Mouse (Mus musculus) left cerebral cortex, adult 9 months (tissue): ENCODE results near the gene Zfp428.
"Not testable (repeated sequence)": the region's sequence is repeated elsewhere in the genome, so short reads cannot be mapped to it uniquely, and the experiment has no call there.

Source experiments
- DNase-seq, 2 experiments: peaks; one replicate each; pipeline ENCODE4 v3.0.0; 2022; ENCODE audit warnings: low spot score in 2 of 2

Gene Zfp428

GRCm38 (mm10) chr7:24480986-24481473, 25.8 kb upstream of the Zfp428 start:
- no peak for DNase-seq

- peak; percentile 76 to 90 for DNase-seq
Observed at GRCm38 (mm10) chr7:24481474-24482207, 25.2 kb upstream of the Zfp428 start, which contains the start of gene Cadm4. TSS of gene Cadm4 (plus strand) at chr7:24482023.

GRCm38 (mm10) chr7:24482208-24483020, 24.4 kb upstream of the Zfp428 start:
- DNase-seq: peak in 1 of 2 experiments; percentile 14

- DNase-seq: not testable (repeated sequence)
Observed at GRCm38 (mm10) chr7:24483291-24483690, 23.5 kb upstream of the Zfp428 start.

- peak in 1 of 2 experiments; percentile 38 for DNase-seq
Observed at GRCm38 (mm10) chr7:24485481-24485880, 21.3 kb upstream of the Zfp428 start.

GRCm38 (mm10) chr7:24486654-24487130, 20.1 kb upstream of the Zfp428 start:
- DNase-seq: peak in 1 of 2 experiments; percentile 31

- DNase-seq: no peak
Observed at GRCm38 (mm10) chr7:24487403-24487802, 19.4 kb upstream of the Zfp428 start.

- no peak for DNase-seq
Observed at GRCm38 (mm10) chr7:24488303-24488702, 18.5 kb upstream of the Zfp428 start.

- no peak for DNase-seq
Observed at GRCm38 (mm10) chr7:24499856-24500577, 6.8 kb upstream of the Zfp428 start.

- no peak for DNase-seq
Observed at GRCm38 (mm10) chr7:24500929-24501328, 5.9 kb upstream of the Zfp428 start.

- no peak for DNase-seq
Observed at GRCm38 (mm10) chr7:24501492-24501891, 5.3 kb upstream of the Zfp428 start.

GRCm38 (mm10) chr7:24504004-24504403, 2.8 kb upstream of the Zfp428 start:
- no peak for DNase-seq

- DNase-seq: no peak
Observed at GRCm38 (mm10) chr7:24504868-24505267, 1.9 kb upstream of the Zfp428 start.

- DNase-seq: no peak
Observed at GRCm38 (mm10) chr7:24505447-24506064, 1.2 kb upstream of the Zfp428 start.

GRCm38 (mm10) chr7:24506065-24506459, 744 bp upstream of the Zfp428 start:
- DNase-seq: no peak

GRCm38 (mm10) chr7:24506476-24506837, 349 bp upstream of the Zfp428 start:
- peak in 1 of 2 experiments; percentile 72 for DNase-seq

- DNase-seq: no peak
Observed at GRCm38 (mm10) chr7:24507726-24508114, 914 bp downstream of the Zfp428 start.

GRCm38 (mm10) chr7:24512355-24512754, 5.5 kb downstream of the Zfp428 start, which contains the start of gene AC161166.1:
TSS of gene AC161166.1 (minus strand) at chr7:24512455.
- no peak for DNase-seq

- peak in 1 of 2 experiments; percentile 72 for DNase-seq
Observed at GRCm38 (mm10) chr7:24516319-24516718, 9.5 kb downstream of the Zfp428 start.

- DNase-seq: no peak
Observed at GRCm38 (mm10) chr7:24517077-24517476, 10.3 kb downstream of the Zfp428 start.

- DNase-seq: peak in 1 of 2 experiments; percentile 69
Observed at GRCm38 (mm10) chr7:24517654-24518053, 10.8 kb downstream of the Zfp428 start.
